Mouse (Mus musculus): ENCODE measurements around the gene Wdr11. TPM values are rescaled to one million over a fixed set of nuclear protein-coding genes. Genes with fewer than 3 reads are reported as not detected.

The Wdr11 gene
- polyA plus RNA-seq, 1 experiment from 2014 or later: 41.1 TPM

GRCm38 (mm10) chr7:129639006-129639405 lies 47.3 kb downstream of the Wdr11 start:
- Histone ChIP-seq H3K4me1 (ENCODE audit: insufficient read depth) (no peaks in the 10 kb centered on the region), H3K9me3 (ENCODE audit: low read depth, low read length) (no peaks in the 10 kb centered on the region), H3K9ac (no peak overlapping the region), H3K4me2 (no peak overlapping the region), H3K27me3 (ENCODE audit: insufficient read depth, low read length) (no peaks in the 10 kb centered on the region), H3K4me3 (ENCODE audit: low read depth, low read length) (no peak overlapping the region), H3K36me3 (ENCODE audit: insufficient read depth) (peaks cover 23% of the 10 kb centered on the region), H3K27ac (ENCODE audit: low read depth) (no peak overlapping the region)
- DNase-seq (no peak), ATAC-seq (ENCODE audit: insufficient read depth) (no peak)
- 84% methylated on average over 5 of the region's 5 CpGs for WGBS
- TF ChIP-seq CTCF (IDR thresholded peaks at IDR 0.05; ENCODE audit: low read depth): no peak

- H3K9ac ChIP-seq: no peak overlapping the region
- no peak overlapping the region for H3K4me3 ChIP-seq (ENCODE audit: low read depth, low read length)
- no peak for TF ChIP-seq CTCF (IDR thresholded peaks at IDR 0.05; ENCODE audit: low read depth)
- DNase-seq: no peak
- no peak overlapping the region for H3K27ac ChIP-seq (ENCODE audit: low read depth)
- no peaks in the 10 kb centered on the region for H3K27me3 ChIP-seq (ENCODE audit: insufficient read depth, low read length)
- ATAC-seq (ENCODE audit: insufficient read depth): no peak
- H3K36me3 ChIP-seq (ENCODE audit: insufficient read depth): peaks cover 15% of the 10 kb centered on the region
- H3K9me3 ChIP-seq (ENCODE audit: low read depth, low read length): no peaks in the 10 kb centered on the region
- 81% methylated on average over 6 of the region's 6 CpGs for WGBS
- H3K4me1 ChIP-seq (ENCODE audit: insufficient read depth): no peaks in the 10 kb centered on the region
- no peak overlapping the region for H3K4me2 ChIP-seq
Measured at GRCm38 (mm10) chr7:129639833-129640232, 48.2 kb downstream of the Wdr11 start.

GRCm38 (mm10) chr7:129643290-129643689 lies 51.6 kb downstream of the Wdr11 start:
- H3K4me1 ChIP-seq (ENCODE audit: insufficient read depth): no peaks in the 10 kb centered on the region
- H3K36me3 ChIP-seq (ENCODE audit: insufficient read depth): no peaks in the 10 kb centered on the region
- no peaks in the 10 kb centered on the region for H3K9me3 ChIP-seq (ENCODE audit: low read depth, low read length)
- H3K4me2 ChIP-seq: no peak overlapping the region
- ATAC-seq (ENCODE audit: insufficient read depth) (no peak), DNase-seq (no peak)
- WGBS: 90% methylated on average over 4 of the region's 4 CpGs
- H3K27me3 ChIP-seq (ENCODE audit: insufficient read depth, low read length): no peaks in the 10 kb centered on the region
- no peak for TF ChIP-seq CTCF (IDR thresholded peaks at IDR 0.05; ENCODE audit: low read depth)
- H3K9ac ChIP-seq: no peak overlapping the region
- no peak overlapping the region for H3K27ac ChIP-seq (ENCODE audit: low read depth)
- no peak overlapping the region for H3K4me3 ChIP-seq (ENCODE audit: low read depth, low read length)

GRCm38 (mm10) chr7:129647798-129648197 lies 56.1 kb downstream of the Wdr11 start:
- Histone ChIP-seq H3K4me2 (no peak overlapping the region), H3K9me3 (ENCODE audit: low read depth, low read length) (no peaks in the 10 kb centered on the region), H3K4me3 (ENCODE audit: low read depth, low read length) (no peak overlapping the region), H3K36me3 (ENCODE audit: insufficient read depth) (no peaks in the 10 kb centered on the region), H3K27ac (ENCODE audit: low read depth) (no peak overlapping the region), H3K27me3 (ENCODE audit: insufficient read depth, low read length) (no peaks in the 10 kb centered on the region), H3K4me1 (ENCODE audit: insufficient read depth) (no peaks in the 10 kb centered on the region), H3K9ac (no peak overlapping the region)
- ATAC-seq (ENCODE audit: insufficient read depth) (no peak), DNase-seq (no peak)
- WGBS: 75% methylated on average over 7 of the region's 7 CpGs
- no peak for TF ChIP-seq CTCF (IDR thresholded peaks at IDR 0.05; ENCODE audit: low read depth)

GRCm38 (mm10) chr7:129648938-129649337 lies 57.3 kb downstream of the Wdr11 start:
- peak; percentile 42; the same call in 1 of the 2 replicates for ATAC-seq (ENCODE audit: insufficient read depth)
- H3K9ac ChIP-seq: no peak overlapping the region
- no peaks in the 10 kb centered on the region for H3K36me3 ChIP-seq (ENCODE audit: insufficient read depth)
- TF ChIP-seq CTCF (IDR thresholded peaks at IDR 0.05; ENCODE audit: low read depth): peak; percentile 96
- no peaks in the 10 kb centered on the region for H3K9me3 ChIP-seq (ENCODE audit: low read depth, low read length)
- H3K27ac ChIP-seq (ENCODE audit: low read depth): no peak overlapping the region
- H3K4me3 ChIP-seq (ENCODE audit: low read depth, low read length): no peak overlapping the region
- DNase-seq: peak; percentile 97
- H3K4me2 ChIP-seq: no peak overlapping the region
- H3K4me1 ChIP-seq (ENCODE audit: insufficient read depth): no peaks in the 10 kb centered on the region
- no peaks in the 10 kb centered on the region for H3K27me3 ChIP-seq (ENCODE audit: insufficient read depth, low read length)
- WGBS: 1% methylated on average over 6 of the region's 6 CpGs

- no peaks in the 10 kb centered on the region for H3K36me3 ChIP-seq (ENCODE audit: insufficient read depth)
- no peak overlapping the region for H3K4me3 ChIP-seq (ENCODE audit: low read depth, low read length)
- H3K4me1 ChIP-seq (ENCODE audit: insufficient read depth): peaks cover 5% of the 10 kb centered on the region; the same call in 1 of the 2 replicates
- whole genome bisulfite sequencing: 57% methylated on average over 5 of the region's 5 CpGs
- H3K9ac ChIP-seq: no peak overlapping the region
- H3K9me3 ChIP-seq (ENCODE audit: low read depth, low read length): no peaks in the 10 kb centered on the region
- H3K4me2 ChIP-seq: no peak overlapping the region
- DNase-seq (peak; percentile 86), ATAC-seq (ENCODE audit: insufficient read depth) (peak; percentile 50; the same call in 1 of the 2 replicates)
- no peaks in the 10 kb centered on the region for H3K27me3 ChIP-seq (ENCODE audit: insufficient read depth, low read length)
- no peak for TF ChIP-seq CTCF (IDR thresholded peaks at IDR 0.05; ENCODE audit: low read depth)
- H3K27ac ChIP-seq (ENCODE audit: low read depth): no peak overlapping the region
Measured at GRCm38 (mm10) chr7:129650717-129651116, 59.1 kb downstream of the Wdr11 start.

- WGBS: 35% methylated on average over 7 of the region's 7 CpGs
- H3K9ac ChIP-seq: no peak overlapping the region
- H3K27me3 ChIP-seq (ENCODE audit: insufficient read depth, low read length): no peaks in the 10 kb centered on the region
- DNase-seq (peak; percentile 45), ATAC-seq (ENCODE audit: insufficient read depth) (no peak)
- H3K27ac ChIP-seq (ENCODE audit: low read depth): 0 out of 2 replicates have a peak overlapping the region, but pooled peaks have one; percentile 8
- H3K4me3 ChIP-seq (ENCODE audit: low read depth, low read length): no peak overlapping the region
- peaks cover 5% of the 10 kb centered on the region; the same call in 1 of the 2 replicates for H3K4me1 ChIP-seq (ENCODE audit: insufficient read depth)
- no peak for TF ChIP-seq CTCF (IDR thresholded peaks at IDR 0.05; ENCODE audit: low read depth)
- no peaks in the 10 kb centered on the region for H3K9me3 ChIP-seq (ENCODE audit: low read depth, low read length)
- H3K4me2 ChIP-seq: no peak overlapping the region
- no peaks in the 10 kb centered on the region for H3K36me3 ChIP-seq (ENCODE audit: insufficient read depth)
Measured at GRCm38 (mm10) chr7:129651781-129652180, 60.1 kb downstream of the Wdr11 start.

Measured in lung, embryonic 14.5 days (tissue).